Mouse (Mus musculus): ENCODE results near the gene Tas2r130.
"Not testable (repeated sequence)": the region's sequence is repeated elsewhere in the genome, so short reads cannot be mapped to it uniquely, and the experiment has no call there.

Tas2r130 gene

DNA sequence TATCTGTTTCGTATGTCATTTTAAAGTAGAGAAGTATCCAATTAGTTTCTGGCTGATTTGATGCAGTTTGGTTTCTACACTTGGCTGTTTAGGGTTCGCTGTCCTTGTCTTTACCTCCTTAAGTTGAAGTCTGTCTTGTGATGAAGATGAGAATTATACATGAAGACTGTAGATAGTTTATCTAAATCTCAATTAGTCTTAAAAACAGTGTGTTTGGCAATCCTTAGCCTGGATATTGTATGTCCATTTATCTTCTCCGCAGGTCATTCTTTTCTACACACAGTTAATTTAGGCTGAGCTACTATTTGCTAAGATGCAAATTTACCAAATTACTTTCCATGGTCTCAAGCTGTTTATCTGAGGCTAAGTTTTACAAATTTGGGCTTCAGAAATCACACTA is at the start of gene Tas2r130:
Tas2r130 (minus strand) TSS at position 101 of the 400 bp plus-strand sequence.
- DNase-seq (ENCODE audit: low spot score): no peak

DNA sequence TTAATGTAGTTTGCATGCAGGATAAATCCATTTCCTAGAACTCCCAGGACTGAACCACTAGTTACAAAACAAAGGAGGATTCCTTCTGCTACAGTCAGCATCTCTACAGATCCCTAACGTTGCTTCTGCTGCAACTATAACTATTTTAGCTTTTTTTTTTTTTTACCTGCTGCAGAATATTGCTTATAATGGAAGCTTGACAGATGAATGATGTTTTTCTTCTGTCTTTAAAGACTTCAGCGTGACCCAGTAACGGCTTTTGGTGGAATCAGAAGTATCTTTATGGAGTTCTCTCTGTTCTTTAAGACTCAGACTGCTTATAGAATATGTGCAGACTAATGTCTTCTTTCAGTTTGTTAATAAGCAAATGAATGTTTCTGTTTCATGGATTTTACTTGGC is 48.1 kb upstream of the Tas2r130 start, which contains the start of gene Tas2r106:
Tas2r106 (minus strand) TSS at position 101 of the 400 bp plus-strand sequence.
- no peak for DNase-seq (ENCODE audit: low spot score)

DNA sequence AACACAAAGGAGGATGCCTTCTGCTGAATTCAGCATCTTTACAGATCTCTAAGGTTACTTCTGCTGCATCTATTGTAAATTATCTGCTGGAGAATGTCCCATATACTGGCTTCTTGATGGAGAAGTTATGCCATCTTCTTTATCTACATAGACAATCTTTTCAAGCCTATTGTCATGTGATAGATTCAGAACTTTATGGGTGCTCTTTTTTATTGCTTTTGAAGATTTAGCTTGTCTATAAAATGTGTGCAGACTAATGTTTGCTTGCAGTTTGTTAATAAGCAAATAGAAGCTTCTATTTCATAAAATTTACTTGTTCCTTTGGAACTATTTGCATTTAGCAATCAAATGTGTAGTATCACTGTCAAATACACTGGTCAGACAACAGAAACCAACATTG is 29.3 kb upstream of the Tas2r130 start, which contains the start of gene Tas2r107:
Tas2r107 (minus strand) TSS at position 101 of the 400 bp plus-strand sequence.
- no peak for DNase-seq (ENCODE audit: low spot score)

DNA sequence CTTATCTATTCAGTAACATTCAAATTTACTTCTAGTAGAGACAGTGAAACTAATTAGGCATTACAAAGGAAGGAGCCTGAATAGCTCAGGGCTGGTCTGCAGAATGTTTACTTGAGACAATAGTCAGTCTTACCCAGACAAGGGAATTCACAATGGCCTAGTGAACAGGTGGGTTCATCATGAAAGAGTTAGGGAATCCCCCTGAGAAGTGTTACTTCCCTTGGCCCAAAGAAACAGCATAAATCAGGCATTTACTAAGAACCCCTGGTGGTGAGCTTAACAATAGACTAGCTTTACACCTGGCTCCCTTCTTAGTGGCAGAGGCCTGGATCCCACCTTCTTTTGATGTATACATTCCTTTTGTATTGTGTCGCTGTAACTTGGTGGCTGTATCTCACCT is 20.8 kb downstream of the Tas2r130 start:
- DNase-seq (ENCODE audit: low spot score): not testable (repeated sequence)

DNA sequence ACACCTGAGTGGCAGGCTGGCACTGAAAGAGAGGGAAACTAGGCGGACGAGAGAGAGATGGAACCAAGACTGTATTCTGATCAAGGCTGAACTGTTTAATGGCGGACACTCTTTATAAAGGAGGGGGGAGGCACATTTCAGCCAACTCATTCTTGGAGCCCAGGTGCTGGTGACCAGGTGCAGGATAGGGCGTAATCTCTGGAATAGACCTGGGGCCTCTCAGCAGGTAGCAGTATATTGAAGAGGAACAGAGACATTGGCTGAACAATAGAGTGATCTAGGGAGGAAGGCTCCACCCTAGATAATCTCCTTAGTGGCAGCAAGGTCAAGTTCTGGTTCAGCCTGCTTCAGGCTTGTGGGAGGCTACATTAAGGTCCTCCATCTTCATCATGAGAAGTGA is 25.9 kb downstream of the Tas2r130 start:
- no peak for DNase-seq (ENCODE audit: low spot score)
